Mouse (Mus musculus): ENCODE results near the gene Emc7.

- no peak for TF ChIP-seq CTCF (IDR thresholded peaks at IDR 0.05; ENCODE audit: insufficient read depth, low read length)
- TF ChIP-seq POLR2A (IDR thresholded peaks at IDR 0.05; ENCODE audit: borderline replicate concordance, extremely low read depth, low read depth, low read length), result no peak
These were observed 66.0 kb downstream of the Emc7 start for GRCm38 (mm10) chr2:112520526-112521482.

Measured in lung, adult 2 months (tissue).